In genomic region chr7:19319906-19320305, GRCm38 (mm10) we compare ENCODE assay signal across 1 mouse cellular context.
TF ChIP-seq lines count a peak whose summit lies in the region.

No protein-coding gene starts in this region.

TF ChIP-seq in CH12.LX, 34 proteins besides CTCF, POLR2A, EP300 and RAD21:
- TF ChIP-seq JUND (conservative IDR thresholded peaks at IDR 0.05; ENCODE audit: low read depth, low read length) = no peak
- TF ChIP-seq KAT2A (IDR thresholded peaks at IDR 0.05; ENCODE audit: insufficient replicate concordance, low read length) = no peak
- TF ChIP-seq NELFE (IDR thresholded peaks at IDR 0.05; ENCODE audit: low read depth, low read length) = no peak
- no peak for TF ChIP-seq MAX (IDR thresholded peaks at IDR 0.05; ENCODE audit: low read length)
- no peak for TF ChIP-seq GABPA (IDR thresholded peaks at IDR 0.05; ENCODE audit: insufficient replicate concordance, low read depth, low read length)
- no peak for TF ChIP-seq ZKSCAN1 (IDR thresholded peaks at IDR 0.05; ENCODE audit: borderline replicate concordance, low read depth, low read length)
- TF ChIP-seq MAFK (IDR thresholded peaks at IDR 0.05; ENCODE audit: insufficient replicate concordance, low read length) = no peak
- peak; percentile 99 for TF ChIP-seq MXI1 (IDR thresholded peaks at IDR 0.05; ENCODE audit: low read depth, low read length)
- TF ChIP-seq SIN3A (IDR thresholded peaks at IDR 0.05; ENCODE audit: low read length) = peak; percentile 96
- no peak for TF ChIP-seq TCF12 (IDR thresholded peaks at IDR 0.05; ENCODE audit: low read depth, low read length)
- TF ChIP-seq ZC3H11A (IDR thresholded peaks at IDR 0.05; ENCODE audit: low read depth, low read length) = no peak
- TF ChIP-seq MAZ (IDR thresholded peaks at IDR 0.05; ENCODE audit: low read depth, low read length) = no peak
- TF ChIP-seq BHLHE40 (IDR thresholded peaks at IDR 0.05; ENCODE audit: low read depth, low read length) = peak; percentile 23; the same call in 1 of the 2 replicates
- TF ChIP-seq SMC3 (IDR thresholded peaks at IDR 0.05; ENCODE audit: low read depth, low read length) = no peak
- TF ChIP-seq ZMIZ1 (IDR thresholded peaks at IDR 0.05; ENCODE audit: low read depth, low read length) = no peak
- peak; percentile 75 for TF ChIP-seq ELF1 (IDR thresholded peaks at IDR 0.05; ENCODE audit: low read depth, low read length)
- TF ChIP-seq ZNF384 (IDR thresholded peaks at IDR 0.05; ENCODE audit: low read depth, low read length) = no peak
- peak; percentile 64 for TF ChIP-seq HCFC1 (IDR thresholded peaks at IDR 0.05; ENCODE audit: low read depth, low read length)
- TF ChIP-seq JUN (IDR thresholded peaks at IDR 0.05; ENCODE audit: insufficient read depth, low read depth, low read length) = no peak
- no peak for TF ChIP-seq PAX5 (IDR thresholded peaks at IDR 0.05; ENCODE audit: low read length)
- no peak for TF ChIP-seq MYC (IDR thresholded peaks at IDR 0.05; ENCODE audit: low read depth, low read length)
- no peak for TF ChIP-seq USF1 (IDR thresholded peaks at IDR 0.05; ENCODE audit: low read depth, low read length)
- TF ChIP-seq IRF4 (IDR thresholded peaks at IDR 0.05; ENCODE audit: low read depth, low read length) = no peak
- TF ChIP-seq NRF1 (IDR thresholded peaks at IDR 0.05; ENCODE audit: low read depth, low read length) = peak; percentile 66
- TF ChIP-seq POLR2AphosphoS2 (IDR thresholded peaks at IDR 0.05; ENCODE audit: low read depth, low read length) = no peak
